Mouse (Mus musculus) stomach, embryonic 15.5 days (tissue): ENCODE results near the gene Adat2. TPM values are rescaled to one million over a fixed set of nuclear protein-coding genes. Genes with fewer than 3 reads are reported as not detected.

ENCODE experiments used
- ATAC-seq: fragments of 200-750 bp; cut with Nextera tagmentation; 2 replicates; pipeline ENCODE4 v1.8.0; 2017; ENCODE audit warnings: low read depth, moderate number of reproducible peaks, moderate TSS enrichment; ENCODE audit not compliant: insufficient read depth, low FRiP score
- H3K27ac ChIP-seq: fragments of 300-500 bp; sonication (generic); 2 replicates; pipeline ENCODE4 v1.5.1; 2015; ENCODE audit warnings: mild to moderate bottlenecking, inconsistent platforms
- H3K27me3 ChIP-seq: fragments of 300-500 bp; sonication (generic); replicated peaks from 2 replicates; pipeline ENCODE4 v1.6.1; 2015; ENCODE audit warnings: inconsistent platforms
- H3K36me3 ChIP-seq: fragments of 300-500 bp; sonication (generic); 2 replicates; pipeline ENCODE4 v1.6.1; 2015; ENCODE audit warnings: inconsistent platforms
- H3K4me1 ChIP-seq: fragments of 300-500 bp; sonication (generic); 2 replicates; pipeline ENCODE4 v1.6.1; 2015; ENCODE audit warnings: inconsistent platforms
- H3K4me2 ChIP-seq: fragments of 300-500 bp; sonication (generic); 2 replicates; pipeline ENCODE4 v1.6.1; 2015; ENCODE audit warnings: mild to moderate bottlenecking, inconsistent platforms
- H3K4me3 ChIP-seq: fragments of 300-500 bp; sonication (generic); replicated peaks from 2 replicates; pipeline ENCODE4 v1.5.1; 2015; ENCODE audit warnings: inconsistent platforms
- H3K9ac ChIP-seq: fragments of 300-500 bp; sonication (generic); 2 replicates; pipeline ENCODE4 v1.6.1; 2015; ENCODE audit warnings: inconsistent platforms
- H3K9me3 ChIP-seq: fragments of 300-500 bp; sonication (generic); 2 replicates; pipeline ENCODE4 v1.6.1; 2016; ENCODE audit warnings: inconsistent platforms
- WGBS: fragments of 180-500 bp; shearing (Covaris S2); methylation state at CpG from one replicate; pipeline ENCODE4 v1.1.7; 2015; 5-methylcytosine and 5-hydroxymethylcytosine counted together
- polyA plus RNA-seq: library from polyadenylated mRNA; unstranded; fragments of >200 nt; fragmentation: Nextera tagmentation; extraction: Ambion mirVana; gene quantifications from 2 replicates; pipeline ENCODE4 v1.2.1, GENCODE M21; 2015

Gene Adat2
- polyA plus RNA-seq, 1 experiment from 2014 or later: 4.1 TPM

DNA sequence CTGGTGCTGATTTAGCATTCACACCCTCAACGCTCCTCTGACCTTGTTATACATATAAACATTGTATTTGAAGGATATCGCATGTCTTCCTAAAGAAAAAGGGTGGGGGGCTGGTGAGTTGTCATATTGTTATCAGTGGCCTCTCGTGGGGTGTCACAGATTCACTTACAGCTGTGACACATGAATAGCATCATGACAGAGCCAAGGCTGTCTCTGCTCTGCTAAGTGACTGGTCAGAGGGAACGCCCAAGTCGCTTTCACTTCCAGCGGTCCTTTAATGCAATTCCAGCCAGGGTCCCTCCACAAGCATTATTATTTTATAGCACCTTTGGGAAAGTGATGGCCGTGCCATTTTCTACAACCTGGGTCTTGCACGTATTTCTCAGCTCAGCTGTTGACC lies 44.8 kb downstream of the Adat2 start:
- Histone ChIP-seq H3K36me3 (no peaks in the 10 kb centered on the region), H3K27me3 (no peaks in the 10 kb centered on the region), H3K4me3 (no peak overlapping the region), H3K4me2 (no peak overlapping the region), H3K9me3 (no peaks in the 10 kb centered on the region), H3K27ac (no peak overlapping the region), H3K4me1 (no peaks in the 10 kb centered on the region), H3K9ac (no peak overlapping the region)
- ATAC-seq: no peak
- 71% methylated on average over 8 of the region's 8 CpGs for WGBS

DNA sequence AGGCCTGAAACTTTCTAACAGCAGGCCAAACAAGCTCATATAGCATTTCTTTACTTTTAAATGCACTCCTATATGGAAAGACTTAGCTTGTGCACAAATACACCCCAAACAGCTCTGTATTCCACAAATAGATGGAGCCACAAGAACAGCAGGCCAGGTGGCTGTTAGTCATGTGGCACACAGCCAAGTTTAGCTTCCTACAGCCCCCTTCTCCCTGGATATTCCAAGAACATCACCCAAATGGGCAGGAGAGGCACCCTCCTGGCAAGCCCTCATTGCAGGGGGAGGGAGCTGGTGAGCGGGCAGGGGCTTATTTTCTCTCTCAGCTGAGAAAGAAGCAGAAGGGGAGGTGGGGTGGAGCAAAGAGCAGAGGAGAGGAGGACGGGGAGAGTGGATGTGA lies 48.2 kb downstream of the Adat2 start:
- ATAC-seq: no peak
- Histone ChIP-seq H3K27ac (no peak overlapping the region), H3K4me1 (no peaks in the 10 kb centered on the region), H3K27me3 (no peaks in the 10 kb centered on the region), H3K4me3 (no peak overlapping the region), H3K4me2 (no peak overlapping the region), H3K9ac (no peak overlapping the region), H3K9me3 (no peaks in the 10 kb centered on the region), H3K36me3 (no peaks in the 10 kb centered on the region)
- 77% methylated on average over 2 of the region's 2 CpGs for WGBS

Other genes starting within 250 kb of the Adat2 start
- gene Phactr2, start 78.5 kb upstream of the Adat2 start, polyA plus RNA-seq: 29.4 and 31.1 TPM in 2 replicates
- gene Fuca2, start 53.4 kb upstream of the Adat2 start, polyA plus RNA-seq: 75.7 and 84.7 TPM in 2 replicates
- gene Pex3, start 248 bp downstream of the Adat2 start, polyA plus RNA-seq: 19.9 and 21.5 TPM in 2 replicates